Mouse (Mus musculus) olfactory bulb, adult 2 months (tissue): ENCODE measurements around the gene Ndufs5.

Experiments used
- CTCF ChIP-seq: fragments of 200-500 bp; IDR thresholded peaks from 2 replicates; pipeline ENCODE4 v1.5.1; 2012; ENCODE audit warnings: low read depth, mild to moderate bottlenecking, low read length, moderate library complexity; ENCODE audit not compliant: insufficient read depth
- POLR2A ChIP-seq: fragments of 200-500 bp; IDR thresholded peaks from 2 replicates; pipeline ENCODE4 v1.6.1; 2012; ENCODE audit warnings: mild to moderate bottlenecking, low read depth, low read length, moderate library complexity; ENCODE audit not compliant: insufficient read depth

DNA sequence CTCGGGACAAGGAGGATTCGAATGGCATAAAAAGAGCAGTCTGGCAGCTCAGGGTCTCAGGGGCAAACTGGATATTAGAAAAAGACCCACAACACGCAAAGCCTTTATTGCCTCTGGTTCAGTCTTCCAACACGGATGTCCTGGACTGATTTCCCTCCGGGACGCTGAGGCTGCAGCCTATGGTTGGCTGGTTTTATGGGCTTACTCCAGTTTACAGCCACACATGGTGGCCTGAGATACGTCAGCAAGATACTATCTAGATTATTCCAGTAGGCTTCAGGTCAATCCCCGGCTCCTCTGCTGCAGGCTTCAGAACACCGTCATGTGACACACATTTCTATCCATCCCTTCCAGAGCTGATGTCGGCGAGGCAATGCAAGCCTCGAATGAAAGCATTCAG lies 24.6 kb downstream of the Ndufs5 start:
- TF ChIP-seq CTCF (no peak), POLR2A (no peak)
